Mouse (Mus musculus): Measurements from ENCODE around the gene Rem2. TPM values are rescaled to one million over a fixed set of nuclear protein-coding genes. Genes with fewer than 3 reads are reported as not detected.

Gene Rem2
- polyA plus RNA-seq, 1 experiment from 2014 or later, result 18.6 TPM

GRCm38 (mm10) chr14:54523600-54523999, 47.7 kb downstream of the Rem2 start:
- Histone ChIP-seq H3K36me3 (no peaks in the 10 kb centered on the region), H3K27ac (replicated peaks) (no peak overlapping the region), H3K9me3 (replicated peaks) (no peaks in the 10 kb centered on the region), H3K4me1 (peaks cover 23% of the 10 kb centered on the region), H3K4me3 (no peak overlapping the region), H3K27me3 (ENCODE audit: low read depth, poor library complexity, severe bottlenecking) (no peaks in the 10 kb centered on the region)
- WGBS, result 29% methylated on average over 6 of the region's 6 CpGs
- no peak for DNase-seq (ENCODE audit: low spot score)

- Histone ChIP-seq H3K4me3 (peak overlapping the region; percentile 57), H3K9me3 (replicated peaks) (no peaks in the 10 kb centered on the region), H3K36me3 (no peaks in the 10 kb centered on the region), H3K27me3 (ENCODE audit: low read depth, poor library complexity, severe bottlenecking) (no peaks in the 10 kb centered on the region), H3K4me1 (peaks cover 22% of the 10 kb centered on the region), H3K27ac (replicated peaks) (peak overlapping the region; percentile 87)
- WGBS, result under 1% methylated on average over 18 of the region's 18 CpGs
- peak; percentile 64 for DNase-seq (ENCODE audit: low spot score)
Measured at GRCm38 (mm10) chr14:54527227-54528006, 51.5 kb downstream of the Rem2 start.

GRCm38 (mm10) chr14:54528007-54528393, 52.1 kb downstream of the Rem2 start:
- DNase-seq (ENCODE audit: low spot score), result no peak
- Histone ChIP-seq H3K4me3 (peak overlapping the region; percentile 57), H3K4me1 (peaks cover 22% of the 10 kb centered on the region), H3K27me3 (ENCODE audit: low read depth, poor library complexity, severe bottlenecking) (no peaks in the 10 kb centered on the region), H3K27ac (replicated peaks) (peak overlapping the region; percentile 87), H3K36me3 (no peaks in the 10 kb centered on the region), H3K9me3 (replicated peaks) (no peaks in the 10 kb centered on the region)
- WGBS, result 24% methylated on average over 5 of the region's 5 CpGs

- Histone ChIP-seq H3K27ac (replicated peaks) (no peak overlapping the region; the same call in 1 of the 2 replicates), H3K27me3 (ENCODE audit: low read depth, poor library complexity, severe bottlenecking) (no peaks in the 10 kb centered on the region), H3K9me3 (replicated peaks) (no peaks in the 10 kb centered on the region), H3K4me1 (peaks cover 22% of the 10 kb centered on the region), H3K4me3 (no peak overlapping the region), H3K36me3 (no peaks in the 10 kb centered on the region)
- peak; percentile 91 for DNase-seq (ENCODE audit: low spot score)
- 11% methylated on average over 17 of the region's 17 CpGs for WGBS
Measured at GRCm38 (mm10) chr14:54528446-54529111, 52.7 kb downstream of the Rem2 start.

Other genes with a start within 250 kb of the Rem2 start
- gene Dad1, start 222.0 kb upstream of the Rem2 start, polyA plus RNA-seq (2016; fragmentation: Nextera tagmentation; extraction: Ambion mirVana), result 242 and 244 TPM in 2 replicates
- 36.7 and 41.5 TPM in 2 replicates for gene Abhd4, start 221.9 kb upstream of the Rem2 start, polyA plus RNA-seq (2016; fragmentation: Nextera tagmentation; extraction: Ambion mirVana)
- not detected in 2 replicates for gene Olfr49, start 191.2 kb upstream of the Rem2 start, polyA plus RNA-seq (2016; fragmentation: Nextera tagmentation; extraction: Ambion mirVana)
- gene Oxa1l, start 115.3 kb upstream of the Rem2 start, polyA plus RNA-seq (2016; fragmentation: Nextera tagmentation; extraction: Ambion mirVana), result 48.0 and 54.1 TPM in 2 replicates
- gene Slc7a7, start 58.3 kb upstream of the Rem2 start, polyA plus RNA-seq (2016; fragmentation: Nextera tagmentation; extraction: Ambion mirVana), result 4.5 and 5.9 TPM in 2 replicates
- 205 and 211 TPM in 2 replicates for gene Mrpl52, start 49.2 kb upstream of the Rem2 start, polyA plus RNA-seq (2016; fragmentation: Nextera tagmentation; extraction: Ambion mirVana)
- 56.0 and 70.5 TPM in 2 replicates for gene Mmp14, start 44.5 kb upstream of the Rem2 start, polyA plus RNA-seq (2016; fragmentation: Nextera tagmentation; extraction: Ambion mirVana)
- 25.1 and 26.0 TPM in 2 replicates for gene Lrp10, start 12.0 kb upstream of the Rem2 start, polyA plus RNA-seq (2016; fragmentation: Nextera tagmentation; extraction: Ambion mirVana)
- 148 and 155 TPM in 2 replicates for gene Prmt5, start 41.4 kb downstream of the Rem2 start, polyA plus RNA-seq (2016; fragmentation: Nextera tagmentation; extraction: Ambion mirVana)
- 48.0 and 53.8 TPM in 2 replicates for gene Haus4, start 78.5 kb downstream of the Rem2 start, polyA plus RNA-seq (2016; fragmentation: Nextera tagmentation; extraction: Ambion mirVana)
- 66.6 and 88.8 TPM in 2 replicates for gene Ajuba, start 101.5 kb downstream of the Rem2 start, polyA plus RNA-seq (2016; fragmentation: Nextera tagmentation; extraction: Ambion mirVana)
- gene 4931414P19Rik, start 129.9 kb downstream of the Rem2 start, polyA plus RNA-seq (2016; fragmentation: Nextera tagmentation; extraction: Ambion mirVana), result 10.7 and 11.0 TPM in 2 replicates
- 470 and 478 TPM in 2 replicates for gene Psmb5, start 141.9 kb downstream of the Rem2 start, polyA plus RNA-seq (2016; fragmentation: Nextera tagmentation; extraction: Ambion mirVana)
- gene Psmb11, start 145.3 kb downstream of the Rem2 start, polyA plus RNA-seq (2016; fragmentation: Nextera tagmentation; extraction: Ambion mirVana), result 0.06 and 0.12 TPM in 2 replicates
- gene Gm17606, start 164.9 kb downstream of the Rem2 start, polyA plus RNA-seq (2016; fragmentation: Nextera tagmentation; extraction: Ambion mirVana), result not detected in 2 replicates
- 4.1 and 4.6 TPM in 2 replicates for gene Cdh24, start 165.3 kb downstream of the Rem2 start, polyA plus RNA-seq (2016; fragmentation: Nextera tagmentation; extraction: Ambion mirVana)
- 106 and 111 TPM in 2 replicates for gene 1700123O20Rik, start 210.1 kb downstream of the Rem2 start, polyA plus RNA-seq (2016; fragmentation: Nextera tagmentation; extraction: Ambion mirVana)
- gene Acin1, start 210.8 kb downstream of the Rem2 start, polyA plus RNA-seq (2016; fragmentation: Nextera tagmentation; extraction: Ambion mirVana), result 128 and 145 TPM in 2 replicates
- 0.15 TPM in 1 of 2 replicates, not detected in the other for gene Gm29776, start 222.7 kb downstream of the Rem2 start, polyA plus RNA-seq (2016; fragmentation: Nextera tagmentation; extraction: Ambion mirVana)
- 0.09 and 0.11 TPM in 2 replicates for gene Cebpe, start 236.1 kb downstream of the Rem2 start, polyA plus RNA-seq (2016; fragmentation: Nextera tagmentation; extraction: Ambion mirVana)